Mouse (Mus musculus): ENCODE data around the gene Filip1l. TPM values are rescaled to one million over a fixed set of nuclear protein-coding genes. Genes with fewer than 3 reads are reported as not detected.

The Filip1l gene
- polyA plus RNA-seq, 1 experiment = 12.1 TPM

- H3K79me2 ChIP-seq (ENCODE audit: control insufficient read depth, insufficient read depth) = no peaks in the 10 kb centered on the region
These were observed 153.2 kb downstream of the Filip1l start for GRCm38 (mm10) chr16:57506133-57506532.

GRCm38 (mm10) chr16:57508351-57508750, 155.5 kb downstream of the Filip1l start:
- Histone ChIP-seq H3K79me2 (ENCODE audit: control insufficient read depth, insufficient read depth) (no peaks in the 10 kb centered on the region), H3K36me3 (ENCODE audit: control insufficient read depth, insufficient read depth) (no peaks in the 10 kb centered on the region), H3K4me2 (ENCODE audit: low read depth) (no peak overlapping the region), H3K27me3 (ENCODE audit: control insufficient read depth, insufficient read depth, insufficient read length) (no peaks in the 10 kb centered on the region), H3K4me3 (no peak overlapping the region), H3ac (ENCODE audit: control insufficient read depth, insufficient read length) (no peak overlapping the region)
- TF ChIP-seq TCF12 (IDR thresholded peaks at IDR 0.05; ENCODE audit: insufficient read depth, poor library complexity, severe bottlenecking) (no peak), MAX (IDR thresholded peaks at IDR 0.05; ENCODE audit: low read depth) (no peak), REST (IDR thresholded peaks at IDR 0.05; ENCODE audit: insufficient read depth, insufficient read length) (no peak), CEBPB (IDR thresholded peaks at IDR 0.05; ENCODE audit: insufficient read depth, poor library complexity, severe bottlenecking) (no peak), SRF (IDR thresholded peaks at IDR 0.05; ENCODE audit: control insufficient read depth, insufficient read length, low read depth) (no peak), POLR2A (IDR thresholded peaks at IDR 0.05; ENCODE audit: insufficient read length, low read depth) (no peak), MYOD1 (IDR thresholded peaks at IDR 0.05; ENCODE audit: control insufficient read depth in 1 of 3, insufficient read length in 2 of 3, low read depth in 2 of 3) (no peak), MYOG (IDR thresholded peaks at IDR 0.05; ENCODE audit: control insufficient read depth in 1 of 3, insufficient read depth in 1 of 3, insufficient read length in 2 of 3, low read depth in 2 of 3) (no peak), POLR2AphosphoS2 (IDR thresholded peaks at IDR 0.05; ENCODE audit: insufficient read length, low read depth) (no peak), USF1 (IDR thresholded peaks at IDR 0.05; ENCODE audit: low read depth) (no peak), E2F4 (IDR thresholded peaks at IDR 0.05; ENCODE audit: insufficient read depth) (no peak), TCF3 (IDR thresholded peaks at IDR 0.05; ENCODE audit: insufficient read length, low read depth) (no peak)

More at GRCm38 (mm10) chr16:57506133-57506532, 153.2 kb downstream of the Filip1l start:
- no peak overlapping the region for H3K4me2 ChIP-seq (ENCODE audit: low read depth)
- TF ChIP-seq SRF (IDR thresholded peaks at IDR 0.05; ENCODE audit: control insufficient read depth, insufficient read length, low read depth) (no peak), TCF3 (IDR thresholded peaks at IDR 0.05; ENCODE audit: insufficient read length, low read depth) (no peak), POLR2A (IDR thresholded peaks at IDR 0.05; ENCODE audit: insufficient read length, low read depth) (no peak), MAX (IDR thresholded peaks at IDR 0.05; ENCODE audit: low read depth) (no peak), E2F4 (IDR thresholded peaks at IDR 0.05; ENCODE audit: insufficient read depth) (no peak), MYOG (IDR thresholded peaks at IDR 0.05; ENCODE audit: control insufficient read depth in 1 of 3, insufficient read depth in 1 of 3, insufficient read length in 2 of 3, low read depth in 2 of 3) (no peak), POLR2AphosphoS2 (IDR thresholded peaks at IDR 0.05; ENCODE audit: insufficient read length, low read depth) (no peak), MYOD1 (IDR thresholded peaks at IDR 0.05; ENCODE audit: control insufficient read depth in 1 of 3, insufficient read length in 2 of 3, low read depth in 2 of 3) (no peak), CEBPB (IDR thresholded peaks at IDR 0.05; ENCODE audit: insufficient read depth, poor library complexity, severe bottlenecking) (no peak)
- H3K27me3 ChIP-seq (ENCODE audit: control insufficient read depth, insufficient read depth, insufficient read length) = no peaks in the 10 kb centered on the region
- no peaks in the 10 kb centered on the region for H3K36me3 ChIP-seq (ENCODE audit: control insufficient read depth, insufficient read depth)
- no peak overlapping the region for H3K4me3 ChIP-seq
- H3ac ChIP-seq (ENCODE audit: control insufficient read depth, insufficient read length) = no peak overlapping the region

GRCm38 (mm10) chr16:57509099-57509498, 156.2 kb downstream of the Filip1l start:
- H3K79me2 ChIP-seq (ENCODE audit: control insufficient read depth, insufficient read depth) = no peaks in the 10 kb centered on the region
- TF ChIP-seq REST (IDR thresholded peaks at IDR 0.05; ENCODE audit: insufficient read depth, insufficient read length) = no peak
- TF ChIP-seq CEBPB (IDR thresholded peaks at IDR 0.05; ENCODE audit: insufficient read depth, poor library complexity, severe bottlenecking) = no peak
- no peak for TF ChIP-seq POLR2AphosphoS2 (IDR thresholded peaks at IDR 0.05; ENCODE audit: insufficient read length, low read depth)
- no peak for TF ChIP-seq MYOG (IDR thresholded peaks at IDR 0.05; ENCODE audit: control insufficient read depth in 1 of 3, insufficient read depth in 1 of 3, insufficient read length in 2 of 3, low read depth in 2 of 3)
- H3K4me2 ChIP-seq (ENCODE audit: low read depth) = no peak overlapping the region
- no peaks in the 10 kb centered on the region for H3K36me3 ChIP-seq (ENCODE audit: control insufficient read depth, insufficient read depth)
- no peaks in the 10 kb centered on the region for H3K27me3 ChIP-seq (ENCODE audit: control insufficient read depth, insufficient read depth, insufficient read length)
- no peak overlapping the region for H3ac ChIP-seq (ENCODE audit: control insufficient read depth, insufficient read length)
- H3K4me3 ChIP-seq = no peak overlapping the region

- no peak for TF ChIP-seq CEBPB (IDR thresholded peaks at IDR 0.05; ENCODE audit: insufficient read depth, poor library complexity, severe bottlenecking)
- no peak for TF ChIP-seq TCF12 (IDR thresholded peaks at IDR 0.05; ENCODE audit: insufficient read depth, poor library complexity, severe bottlenecking)
- no peak for TF ChIP-seq REST (IDR thresholded peaks at IDR 0.05; ENCODE audit: insufficient read depth, insufficient read length)
- no peak for TF ChIP-seq POLR2AphosphoS2 (IDR thresholded peaks at IDR 0.05; ENCODE audit: insufficient read length, low read depth)
- TF ChIP-seq TCF3 (IDR thresholded peaks at IDR 0.05; ENCODE audit: insufficient read length, low read depth) = no peak
- no peak for TF ChIP-seq MYOD1 (IDR thresholded peaks at IDR 0.05; ENCODE audit: control insufficient read depth in 1 of 3, insufficient read length in 2 of 3, low read depth in 2 of 3)
- no peak for TF ChIP-seq POLR2A (IDR thresholded peaks at IDR 0.05; ENCODE audit: insufficient read length, low read depth)
- TF ChIP-seq MYOG (IDR thresholded peaks at IDR 0.05; ENCODE audit: control insufficient read depth in 1 of 3, insufficient read depth in 1 of 3, insufficient read length in 2 of 3, low read depth in 2 of 3) = no peak
- no peak for TF ChIP-seq MAX (IDR thresholded peaks at IDR 0.05; ENCODE audit: low read depth)
- TF ChIP-seq SRF (IDR thresholded peaks at IDR 0.05; ENCODE audit: control insufficient read depth, insufficient read length, low read depth) = no peak
- no peak for TF ChIP-seq USF1 (IDR thresholded peaks at IDR 0.05; ENCODE audit: low read depth)
- TF ChIP-seq E2F4 (IDR thresholded peaks at IDR 0.05; ENCODE audit: insufficient read depth) = no peak
- no peak overlapping the region for H3ac ChIP-seq (ENCODE audit: control insufficient read depth, insufficient read length)
- H3K27me3 ChIP-seq (ENCODE audit: control insufficient read depth, insufficient read depth, insufficient read length) = no peaks in the 10 kb centered on the region
- no peak overlapping the region for H3K4me2 ChIP-seq (ENCODE audit: low read depth)
- no peaks in the 10 kb centered on the region for H3K79me2 ChIP-seq (ENCODE audit: control insufficient read depth, insufficient read depth)
- H3K36me3 ChIP-seq (ENCODE audit: control insufficient read depth, insufficient read depth) = no peaks in the 10 kb centered on the region
- no peak overlapping the region for H3K4me3 ChIP-seq
These were observed 160.7 kb downstream of the Filip1l start for GRCm38 (mm10) chr16:57513562-57513961.

- Histone ChIP-seq H3K27me3 (ENCODE audit: control insufficient read depth, insufficient read depth, insufficient read length) (no peaks in the 10 kb centered on the region), H3K36me3 (ENCODE audit: control insufficient read depth, insufficient read depth) (no peaks in the 10 kb centered on the region), H3K4me3 (no peak overlapping the region), H3K4me2 (ENCODE audit: low read depth) (no peak overlapping the region), H3K79me2 (ENCODE audit: control insufficient read depth, insufficient read depth) (no peaks in the 10 kb centered on the region), H3ac (ENCODE audit: control insufficient read depth, insufficient read length) (no peak overlapping the region)
- no peak for TF ChIP-seq TCF3 (IDR thresholded peaks at IDR 0.05; ENCODE audit: insufficient read length, low read depth)
- TF ChIP-seq MYOG (IDR thresholded peaks at IDR 0.05; ENCODE audit: control insufficient read depth in 1 of 3, insufficient read depth in 1 of 3, insufficient read length in 2 of 3, low read depth in 2 of 3) = no peak
- no peak for TF ChIP-seq USF1 (IDR thresholded peaks at IDR 0.05; ENCODE audit: low read depth)
- no peak for TF ChIP-seq E2F4 (IDR thresholded peaks at IDR 0.05; ENCODE audit: insufficient read depth)
- TF ChIP-seq POLR2AphosphoS2 (IDR thresholded peaks at IDR 0.05; ENCODE audit: insufficient read length, low read depth) = no peak
- no peak for TF ChIP-seq CEBPB (IDR thresholded peaks at IDR 0.05; ENCODE audit: insufficient read depth, poor library complexity, severe bottlenecking)
- no peak for TF ChIP-seq MAX (IDR thresholded peaks at IDR 0.05; ENCODE audit: low read depth)
- TF ChIP-seq POLR2A (IDR thresholded peaks at IDR 0.05; ENCODE audit: insufficient read length, low read depth) = no peak
- no peak for TF ChIP-seq TCF12 (IDR thresholded peaks at IDR 0.05; ENCODE audit: insufficient read depth, poor library complexity, severe bottlenecking)
- no peak for TF ChIP-seq SRF (IDR thresholded peaks at IDR 0.05; ENCODE audit: control insufficient read depth, insufficient read length, low read depth)
- no peak for TF ChIP-seq MYOD1 (IDR thresholded peaks at IDR 0.05; ENCODE audit: control insufficient read depth in 1 of 3, insufficient read length in 2 of 3, low read depth in 2 of 3)
These were observed 161.5 kb downstream of the Filip1l start for GRCm38 (mm10) chr16:57514371-57514770.
